Mouse (Mus musculus): ENCODE results near the gene Gm525.
"Not testable (repeated sequence)": the region's sequence is repeated elsewhere in the genome, so short reads cannot be mapped to it uniquely, and the experiment has no call there.

The Gm525 gene

GRCm38 (mm10) chr11:89073541-89073940 lies at the start of gene Gm525:
TSS of gene Gm525 (plus strand) at chr11:89073841.
- no peak for DNase-seq (ENCODE audit: low read depth in 2 of 2, low spot score in 2 of 2)

GRCm38 (mm10) chr11:89024181-89024881 lies 49.3 kb upstream of the Gm525 start:
- DNase-seq (ENCODE audit: low read depth in 2 of 2, low spot score in 2 of 2), result peak; percentile 55 to 58

- DNase-seq (ENCODE audit: low read depth in 2 of 2, low spot score in 2 of 2), result no peak
Observed at GRCm38 (mm10) chr11:89025603-89026002, 48.0 kb upstream of the Gm525 start.

- DNase-seq (ENCODE audit: low read depth in 2 of 2, low spot score in 2 of 2), result no peak
Observed at GRCm38 (mm10) chr11:89026117-89026516, 47.5 kb upstream of the Gm525 start.

- peak; percentile 6 to 15 for DNase-seq (ENCODE audit: low read depth in 2 of 2, low spot score in 2 of 2)
Observed at GRCm38 (mm10) chr11:89027955-89028361, 45.7 kb upstream of the Gm525 start.

- peak in 1 of 2 experiments; percentile 15 for DNase-seq (ENCODE audit: low read depth in 2 of 2, low spot score in 2 of 2)
Observed at GRCm38 (mm10) chr11:89028871-89029405, 44.7 kb upstream of the Gm525 start.

GRCm38 (mm10) chr11:89030552-89030951 lies 43.1 kb upstream of the Gm525 start:
- no peak for DNase-seq (ENCODE audit: low read depth in 2 of 2, low spot score in 2 of 2)

- DNase-seq (ENCODE audit: low read depth in 2 of 2, low spot score in 2 of 2), result no peak
Observed at GRCm38 (mm10) chr11:89031189-89031588, 42.5 kb upstream of the Gm525 start.

- DNase-seq (ENCODE audit: low read depth in 2 of 2, low spot score in 2 of 2), result no peak
Observed at GRCm38 (mm10) chr11:89034592-89034991, 39.0 kb upstream of the Gm525 start.

- no peak for DNase-seq (ENCODE audit: low read depth in 2 of 2, low spot score in 2 of 2)
Observed at GRCm38 (mm10) chr11:89035552-89035951, 38.1 kb upstream of the Gm525 start.

- no peak for DNase-seq (ENCODE audit: low read depth in 2 of 2, low spot score in 2 of 2)
Observed at GRCm38 (mm10) chr11:89038496-89038895, 35.1 kb upstream of the Gm525 start.

- DNase-seq (ENCODE audit: low read depth in 2 of 2, low spot score in 2 of 2), result peak; percentile 57 to 70
Observed at GRCm38 (mm10) chr11:89039325-89039724, 34.3 kb upstream of the Gm525 start.

GRCm38 (mm10) chr11:89041073-89041472 lies 32.6 kb upstream of the Gm525 start:
- not testable (repeated sequence) for DNase-seq (ENCODE audit: low read depth in 2 of 2, low spot score in 2 of 2)

GRCm38 (mm10) chr11:89043046-89043445 lies 30.6 kb upstream of the Gm525 start:
- no peak for DNase-seq (ENCODE audit: low read depth in 2 of 2, low spot score in 2 of 2)

- DNase-seq (ENCODE audit: low read depth in 2 of 2, low spot score in 2 of 2), result not testable (repeated sequence)
Observed at GRCm38 (mm10) chr11:89045501-89045900, 28.1 kb upstream of the Gm525 start.

- no peak for DNase-seq (ENCODE audit: low read depth in 2 of 2, low spot score in 2 of 2)
Observed at GRCm38 (mm10) chr11:89046021-89046420, 27.6 kb upstream of the Gm525 start.

- DNase-seq (ENCODE audit: low read depth in 2 of 2, low spot score in 2 of 2), result no peak
Observed at GRCm38 (mm10) chr11:89051767-89052166, 21.9 kb upstream of the Gm525 start.

GRCm38 (mm10) chr11:89055931-89056690 lies 17.5 kb upstream of the Gm525 start:
- no peak for DNase-seq (ENCODE audit: low read depth in 2 of 2, low spot score in 2 of 2)

- peak; percentile 23 to 32 for DNase-seq (ENCODE audit: low read depth in 2 of 2, low spot score in 2 of 2)
Observed at GRCm38 (mm10) chr11:89058515-89059270, 14.9 kb upstream of the Gm525 start.

GRCm38 (mm10) chr11:89059919-89060422 lies 13.7 kb upstream of the Gm525 start:
- peak; percentile 39 to 51 for DNase-seq (ENCODE audit: low read depth in 2 of 2, low spot score in 2 of 2)

GRCm38 (mm10) chr11:89060423-89061089 lies 13.1 kb upstream of the Gm525 start:
- DNase-seq (ENCODE audit: low read depth in 2 of 2, low spot score in 2 of 2), result peak; percentile 86 to 91

Measured in CD8-positive naive resting alpha-beta T cell, adult 2 months (primary cell).